Mouse (Mus musculus) myocyte (in vitro differentiated cells): ENCODE data around the gene Ms4a7. TPM values are rescaled to one million over a fixed set of nuclear protein-coding genes. Genes with fewer than 3 reads are reported as not detected.
A peak's percentile ranks its signal among the peaks of the same experiment; 100 is the strongest.
"Not testable (repeated sequence)": the region's sequence is repeated elsewhere in the genome, so short reads cannot be mapped to it uniquely, and the experiment has no call there.

ENCODE experiments used
- H3K27me3 ChIP-seq: one replicate; pipeline ENCODE4 v1.6.1; 2011; ENCODE audit not compliant: control insufficient read depth, insufficient read depth, insufficient read length
- H3K36me3 ChIP-seq: one replicate; pipeline ENCODE4 v1.6.1; 2011; ENCODE audit not compliant: control insufficient read depth, insufficient read depth
- H3K4me2 ChIP-seq: one replicate; pipeline ENCODE4 v1.6.1; 2011; ENCODE audit warnings: low read depth, control low read depth
- H3K4me3 ChIP-seq: one replicate; pipeline ENCODE4 v1.5.1; 2011; ENCODE audit warnings: mild to moderate bottlenecking, control low read depth, moderate library complexity
- H3K79me2 ChIP-seq: one replicate; pipeline ENCODE4 v1.6.1; 2011; ENCODE audit not compliant: control insufficient read depth, insufficient read depth
- H3ac ChIP-seq: one replicate; pipeline ENCODE4 v1.6.1; 2011; ENCODE audit not compliant: control insufficient read depth, insufficient read length
- CEBPB ChIP-seq: IDR thresholded peaks from 2 replicates; pipeline ENCODE4 v1.6.1; 2011; ENCODE audit warnings: mild to moderate bottlenecking, moderate library complexity; ENCODE audit not compliant: poor library complexity, insufficient read depth, severe bottlenecking
- E2F4 ChIP-seq: IDR thresholded peaks from one replicate; pipeline ENCODE4 v1.6.1; 2011; ENCODE audit warnings: mild to moderate bottlenecking, control low read depth, moderate library complexity; ENCODE audit not compliant: insufficient read depth
- MAX ChIP-seq: IDR thresholded peaks from one replicate; pipeline ENCODE4 v1.6.1; 2011; ENCODE audit warnings: low read depth, mild to moderate bottlenecking, control low read depth
- MYOD1 ChIP-seq, 3 experiments: IDR thresholded peaks; one replicate each; pipeline ENCODE4 v1.6.1; 2011; ENCODE audit warnings: control low read depth in 2 of 3, low read depth in 2 of 3, mild to moderate bottlenecking in 2 of 3, moderate library complexity in 1 of 3; ENCODE audit not compliant: insufficient read length in 2 of 3, control insufficient read depth in 1 of 3
- MYOG ChIP-seq, 3 experiments: IDR thresholded peaks; one replicate each; pipeline ENCODE4 v1.6.1; 2011; ENCODE audit warnings: control low read depth in 2 of 3, low read depth in 2 of 3, mild to moderate bottlenecking in 2 of 3; ENCODE audit not compliant: insufficient read length in 2 of 3, control insufficient read depth in 1 of 3, insufficient read depth in 1 of 3
- POLR2A ChIP-seq: IDR thresholded peaks from one replicate; pipeline ENCODE4 v1.6.1; 2011; ENCODE audit warnings: low read depth, mild to moderate bottlenecking, control low read depth, moderate library complexity; ENCODE audit not compliant: insufficient read length
- POLR2AphosphoS2 ChIP-seq: IDR thresholded peaks from one replicate; pipeline ENCODE4 v1.6.1; 2011; ENCODE audit warnings: low read depth, control low read depth; ENCODE audit not compliant: insufficient read length
- REST ChIP-seq: IDR thresholded peaks from one replicate; pipeline ENCODE4 v1.6.1; 2011; ENCODE audit warnings: mild to moderate bottlenecking, control low read depth, moderate library complexity; ENCODE audit not compliant: insufficient read depth, insufficient read length
- SRF ChIP-seq: IDR thresholded peaks from one replicate; pipeline ENCODE4 v1.6.1; 2011; ENCODE audit warnings: low read depth; ENCODE audit not compliant: control insufficient read depth, insufficient read length
- TCF12 ChIP-seq: IDR thresholded peaks from one replicate; pipeline ENCODE4 v1.6.1; 2011; ENCODE audit warnings: mild to moderate bottlenecking, control low read depth; ENCODE audit not compliant: poor library complexity, insufficient read depth, severe bottlenecking
- TCF3 ChIP-seq: IDR thresholded peaks from one replicate; pipeline ENCODE4 v1.6.1; 2011; ENCODE audit warnings: low read depth, control low read depth; ENCODE audit not compliant: insufficient read length
- USF1 ChIP-seq: IDR thresholded peaks from one replicate; pipeline ENCODE4 v1.6.1; 2011; ENCODE audit warnings: low read depth, mild to moderate bottlenecking, control low read depth, moderate library complexity
- polyA plus RNA-seq: library from polyadenylated mRNA; unstranded; fragments of >200 nt; fragmentation: generic; extraction: Trizol; gene quantifications from one replicate; pipeline ENCODE4 v1.2.1, GENCODE M21; 2012; ENCODE audit warnings: missing spikeins

The Ms4a7 gene
- polyA plus RNA-seq, 1 experiment: not detected

GRCm38 (mm10) chr19:11298939-11299338, 37.0 kb downstream of the Ms4a7 start:
- Histone ChIP-seq H3K27me3 (no peaks in the 10 kb centered on the region), H3K79me2 (no peaks in the 10 kb centered on the region), H3K36me3 (no peaks in the 10 kb centered on the region), H3ac (no peak overlapping the region), H3K4me2 (no peak overlapping the region), H3K4me3 (no peak overlapping the region)
- no peak for TF ChIP-seq SRF
- no peak for TF ChIP-seq REST
- TF ChIP-seq TCF3: no peak
- TF ChIP-seq TCF12: no peak
- TF ChIP-seq USF1: no peak
- TF ChIP-seq E2F4: no peak
- no peak for TF ChIP-seq MAX
- TF ChIP-seq POLR2AphosphoS2: no peak

- not testable (repeated sequence) for H3ac ChIP-seq, H3K79me2 ChIP-seq, H3K4me3 ChIP-seq, H3K36me3 ChIP-seq, H3K27me3 ChIP-seq
- H3K4me2 ChIP-seq: peak overlapping the region; percentile 62
Observed at GRCm38 (mm10) chr19:11293616-11294015, 42.3 kb downstream of the Ms4a7 start.

- TF ChIP-seq POLR2A (no peak), MAX (no peak), POLR2AphosphoS2 (no peak), E2F4 (no peak), MYOG (IDR thresholded peaks at IDR 0.05; ENCODE audit: control insufficient read depth in 1 of 3, insufficient read depth in 1 of 3, insufficient read length in 2 of 3, low read depth in 2 of 3) (no peak), TCF12 (no peak), SRF (no peak), MYOD1 (IDR thresholded peaks at IDR 0.05; ENCODE audit: control insufficient read depth in 1 of 3, insufficient read length in 2 of 3, low read depth in 2 of 3) (no peak), REST (no peak), CEBPB (no peak), USF1 (no peak), TCF3 (no peak)
- Histone ChIP-seq H3K27me3 (no peaks in the 10 kb centered on the region), H3K4me3 (no peak overlapping the region)
Observed at GRCm38 (mm10) chr19:11292990-11293389, 43.0 kb downstream of the Ms4a7 start.

GRCm38 (mm10) chr19:11283773-11284172, 52.2 kb downstream of the Ms4a7 start, which contains the start of gene Ms4a5:
TSS of gene Ms4a5 (minus strand) at chr19:11283873.
- TF ChIP-seq MYOD1 (IDR thresholded peaks at IDR 0.05; ENCODE audit: control insufficient read depth in 1 of 3, insufficient read length in 2 of 3, low read depth in 2 of 3) (no peak), TCF12 (no peak), USF1 (no peak), CEBPB (no peak)
- no peak within 1 kb of the TSS for H3ac ChIP-seq
- H3K36me3 ChIP-seq: no peaks in the 10 kb centered on the region
- no peak within 1 kb of the TSS for H3K4me3 ChIP-seq
- no peaks in the 10 kb centered on the region for H3K79me2 ChIP-seq
- H3K27me3 ChIP-seq: no peaks in the 10 kb centered on the region
- no peak within 1 kb of the TSS for H3K4me2 ChIP-seq

More at GRCm38 (mm10) chr19:11292990-11293389, 43.0 kb downstream of the Ms4a7 start:
- peak overlapping the region; percentile 62 for H3K4me2 ChIP-seq
- H3ac ChIP-seq: no peak overlapping the region
- H3K79me2 ChIP-seq: no peaks in the 10 kb centered on the region
- no peaks in the 10 kb centered on the region for H3K36me3 ChIP-seq

- TF ChIP-seq USF1 (no peak), TCF12 (no peak), MYOD1 (IDR thresholded peaks at IDR 0.05; ENCODE audit: control insufficient read depth in 1 of 3, insufficient read length in 2 of 3, low read depth in 2 of 3) (no peak), MYOG (IDR thresholded peaks at IDR 0.05; ENCODE audit: control insufficient read depth in 1 of 3, insufficient read depth in 1 of 3, insufficient read length in 2 of 3, low read depth in 2 of 3) (no peak), POLR2A (no peak), CEBPB (no peak), SRF (no peak), POLR2AphosphoS2 (no peak), MAX (no peak), REST (no peak)
- Histone ChIP-seq H3K27me3 (no peaks in the 10 kb centered on the region), H3ac (no peak overlapping the region), H3K4me3 (no peak overlapping the region), H3K4me2 (no peak overlapping the region), H3K79me2 (no peaks in the 10 kb centered on the region), H3K36me3 (no peaks in the 10 kb centered on the region)
Observed at GRCm38 (mm10) chr19:11280223-11280622, 55.7 kb downstream of the Ms4a7 start.

GRCm38 (mm10) chr19:11276431-11276830, 59.5 kb downstream of the Ms4a7 start:
- TF ChIP-seq USF1: no peak
- no peak for TF ChIP-seq MAX
- no peak for TF ChIP-seq MYOG (IDR thresholded peaks at IDR 0.05; ENCODE audit: control insufficient read depth in 1 of 3, insufficient read depth in 1 of 3, insufficient read length in 2 of 3, low read depth in 2 of 3)
- no peak for TF ChIP-seq TCF3
- TF ChIP-seq TCF12: no peak
- Histone ChIP-seq H3K36me3 (no peaks in the 10 kb centered on the region), H3K4me3 (no peak overlapping the region), H3K79me2 (no peaks in the 10 kb centered on the region), H3ac (no peak overlapping the region), H3K4me2 (no peak overlapping the region), H3K27me3 (no peaks in the 10 kb centered on the region)

Other genes starting within 250 kb of the Ms4a7 start
- not detected for gene 1700017D01Rik, start 205.3 kb downstream of the Ms4a7 start, polyA plus RNA-seq
- not detected for gene 1700025F22Rik, start 170.8 kb downstream of the Ms4a7 start, polyA plus RNA-seq
- gene Ms4a13, start 139.4 kb downstream of the Ms4a7 start, polyA plus RNA-seq: not detected
- not detected for gene Ms4a12, start 103.7 kb downstream of the Ms4a7 start, polyA plus RNA-seq
- not detected for gene Ms4a1, start 69.9 kb downstream of the Ms4a7 start, polyA plus RNA-seq
- gene Ms4a5, start 52.3 kb downstream of the Ms4a7 start, polyA plus RNA-seq: not detected
- gene Ms4a14, start 21.7 kb downstream of the Ms4a7 start, polyA plus RNA-seq: not detected
- not detected for gene Ms4a4a, start 39.4 kb upstream of the Ms4a7 start, polyA plus RNA-seq
- not detected for gene Ms4a4c, start 68.6 kb upstream of the Ms4a7 start, polyA plus RNA-seq
- not detected for gene Ms4a4b, start 107.4 kb upstream of the Ms4a7 start, polyA plus RNA-seq
- not detected for gene Ms4a6c, start 133.2 kb upstream of the Ms4a7 start, polyA plus RNA-seq
- gene Gm8369, start 149.8 kb upstream of the Ms4a7 start, polyA plus RNA-seq: not detected
- gene Ms4a6b, start 180.4 kb upstream of the Ms4a7 start, polyA plus RNA-seq: not detected
- 0.08 TPM for gene Ms4a4d, start 200.7 kb upstream of the Ms4a7 start, polyA plus RNA-seq